Mouse (Mus musculus) mature B cell (primary cell): ENCODE measurements around the gene Kcnc3.

Experiments used
- in situ Hi-C: fragments of 300-500 bp; cut with MboI; formaldehyde crosslinking; loops from 2 replicates; pipeline ENCODE4 v1.14.3; 2019

Kcnc3 gene

DNA sequence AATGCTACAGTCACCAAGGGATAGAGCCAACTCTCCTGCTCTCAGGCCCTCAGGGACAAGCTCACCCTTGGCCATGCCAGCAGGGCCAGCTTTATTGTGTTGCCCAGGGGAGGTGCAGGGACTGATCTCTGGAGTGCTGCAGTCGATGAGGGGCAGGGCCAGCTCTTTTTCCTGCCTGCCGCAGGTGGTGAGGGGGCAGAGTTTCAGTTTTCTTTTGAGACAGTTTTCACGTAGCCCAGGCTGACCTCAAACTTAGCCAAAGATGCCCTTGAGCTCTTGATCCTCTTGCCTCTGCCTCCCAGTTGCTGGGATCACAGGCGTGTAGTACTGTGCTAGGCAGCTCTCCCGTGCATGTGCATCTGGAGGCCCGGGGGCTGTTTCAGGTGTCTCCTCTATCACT is 19.5 kb upstream of the Kcnc3 start:
- in situ Hi-C loops: no loop called here

DNA sequence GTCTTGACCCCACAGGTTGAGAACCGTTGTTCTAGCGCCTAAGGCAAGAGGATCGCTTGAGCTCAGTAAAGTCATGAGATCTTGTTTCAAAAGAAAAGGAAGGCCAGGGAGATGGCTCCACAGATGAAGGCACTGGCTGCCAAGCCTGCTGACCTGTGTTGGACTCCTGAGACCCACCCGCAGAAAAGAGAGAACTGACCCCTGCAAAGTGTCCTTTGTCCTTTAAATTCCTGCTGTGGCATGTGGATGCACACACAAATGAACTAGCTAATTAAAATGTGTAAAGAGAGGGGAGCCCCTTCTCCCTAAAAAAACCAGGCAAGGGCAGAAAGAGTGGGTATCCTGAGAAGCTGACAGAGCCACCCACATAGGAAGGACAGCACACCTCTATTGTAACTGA is 18.7 kb upstream of the Kcnc3 start:
- in situ Hi-C loops: no loop called here

DNA sequence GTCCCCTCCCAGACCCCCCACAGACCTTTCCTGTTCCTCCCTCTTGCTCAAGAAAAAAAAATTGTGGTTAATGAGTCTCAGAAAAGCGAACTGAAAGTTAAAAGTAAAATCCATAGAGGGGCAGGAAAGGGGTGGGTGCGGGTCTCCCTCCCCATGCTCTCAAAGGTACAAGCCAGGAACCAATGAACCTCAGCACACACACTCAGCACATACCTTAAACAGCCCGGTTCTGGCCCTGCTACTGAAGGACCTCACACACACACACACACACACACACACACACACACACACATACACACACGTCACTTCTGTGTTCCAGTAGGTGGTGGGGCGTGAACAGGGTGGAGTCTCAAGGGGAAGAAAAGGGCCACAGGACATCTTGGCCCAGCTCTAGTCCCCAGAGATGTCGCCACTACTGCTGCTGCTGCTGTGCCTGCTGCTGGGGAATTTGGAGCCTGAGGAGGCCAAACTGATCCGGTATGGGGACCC is 18.2 kb upstream of the Kcnc3 start, which contains the start of gene Napsa:
Napsa (plus strand) TSS at position 168 of the 489 bp plus-strand sequence.
- in situ Hi-C loops: no loop called here

DNA sequence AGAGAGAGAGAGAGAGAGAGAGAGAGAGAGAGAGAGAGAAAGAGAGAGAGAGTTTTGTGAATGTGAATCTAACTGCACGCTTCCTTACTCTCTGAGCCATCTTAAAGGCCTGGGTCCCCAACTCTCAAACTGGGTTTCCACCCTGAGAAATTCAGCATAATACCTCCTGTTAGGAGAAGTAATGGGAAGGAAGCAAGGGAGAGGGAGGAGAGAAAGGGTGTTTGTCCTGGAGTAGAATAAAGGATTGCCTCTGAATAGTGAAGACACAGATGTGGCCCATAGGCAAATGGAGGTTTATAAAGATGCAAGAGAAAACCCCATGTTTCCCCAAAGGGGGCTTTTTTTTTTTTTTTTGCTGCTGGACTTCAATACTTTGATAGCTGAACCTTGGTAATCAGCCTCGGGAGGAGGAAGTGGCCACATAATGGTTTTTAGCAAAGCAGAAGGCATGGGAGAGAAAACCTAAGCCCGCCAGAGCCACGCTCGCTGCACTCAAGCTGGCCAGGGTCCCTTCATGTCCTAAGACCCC is 17.4 kb upstream of the Kcnc3 start:
- in situ Hi-C loops: no loop called here

DNA sequence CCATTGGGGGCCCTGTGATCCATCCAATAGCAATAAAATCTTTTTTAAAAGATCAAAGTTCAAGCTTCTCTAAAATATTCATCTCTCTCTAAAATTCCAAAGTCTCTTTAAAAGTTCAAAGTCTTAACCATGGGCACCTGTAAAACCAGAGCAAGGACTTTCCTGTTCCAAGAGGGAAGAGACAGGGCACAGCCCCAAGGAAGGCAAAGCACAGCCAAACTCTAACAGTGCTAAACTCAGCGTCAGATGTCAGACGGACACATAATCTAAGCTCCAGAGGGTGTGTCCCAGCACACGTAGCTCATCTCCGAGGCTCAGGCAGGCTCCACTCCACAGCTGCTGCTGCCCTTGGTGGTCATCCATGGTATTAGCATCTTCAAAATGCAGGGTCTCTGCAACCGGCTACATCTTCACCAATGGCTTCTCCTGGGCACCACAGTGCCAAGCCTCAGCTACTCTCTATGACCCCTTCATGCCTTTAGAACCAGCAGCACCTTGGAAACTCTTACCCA is 14.1 kb upstream of the Kcnc3 start:
- in situ Hi-C loops: no loop called here

DNA sequence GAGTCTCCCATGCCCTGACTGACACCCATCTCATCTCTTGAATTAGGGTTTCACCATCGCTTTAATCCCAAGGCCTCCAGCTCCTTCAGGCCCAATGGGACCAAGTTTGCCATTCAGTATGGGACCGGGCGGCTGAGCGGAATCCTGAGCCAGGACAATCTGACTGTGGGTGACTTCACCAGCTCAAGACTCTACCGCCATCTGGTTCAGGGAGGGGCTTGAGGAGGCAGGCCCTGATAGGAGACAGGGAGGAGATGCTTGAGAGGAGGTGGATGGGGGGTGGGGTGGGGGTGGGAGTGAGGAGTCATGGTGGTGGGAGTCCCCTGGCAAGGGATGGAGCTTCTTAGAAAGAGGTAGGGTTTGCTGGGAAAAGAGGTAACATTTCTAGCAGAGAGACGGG is 8.8 kb upstream of the Kcnc3 start:
- in situ Hi-C loops: no loop called here

DNA sequence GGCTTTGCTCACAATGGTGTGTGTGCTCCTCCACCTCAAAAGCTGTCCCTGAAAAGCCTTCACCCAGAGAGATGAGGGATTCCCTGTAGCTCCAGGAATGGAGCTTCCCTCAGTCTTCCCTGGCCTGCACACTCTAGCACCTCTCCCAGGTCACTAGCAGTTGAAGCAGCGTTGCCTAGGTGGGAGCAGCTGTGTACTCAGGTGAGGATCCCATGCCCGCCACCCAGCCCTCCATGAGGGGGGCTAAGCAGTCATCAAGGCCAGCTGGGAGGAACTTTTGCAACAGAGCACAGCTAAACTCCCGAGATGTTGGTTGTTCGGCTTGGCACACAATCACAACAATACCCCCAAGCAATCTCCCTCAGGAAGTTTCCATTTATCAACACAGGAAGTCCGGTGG is 7.8 kb upstream of the Kcnc3 start:
- in situ Hi-C loops: no loop called here

DNA sequence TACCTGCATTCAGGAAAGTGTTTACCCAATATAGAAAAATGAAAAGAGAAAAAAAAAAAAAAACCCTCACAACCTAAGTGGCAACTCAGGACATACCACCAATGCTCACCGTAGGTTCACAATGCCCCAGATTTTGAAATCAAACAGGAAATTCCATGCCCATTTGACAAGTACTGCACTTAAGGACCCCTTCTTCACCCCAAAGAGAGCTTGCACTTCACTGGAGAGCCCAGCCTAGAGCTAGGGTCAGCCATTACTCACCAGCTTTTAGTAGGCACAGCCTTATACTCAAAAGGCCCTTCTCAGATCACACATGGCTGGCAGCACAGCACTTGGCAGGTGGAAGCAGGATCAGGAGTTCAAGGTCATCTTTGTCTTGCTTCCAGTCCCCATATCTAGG is 7.3 kb upstream of the Kcnc3 start:
- in situ Hi-C loops: no loop called here

DNA sequence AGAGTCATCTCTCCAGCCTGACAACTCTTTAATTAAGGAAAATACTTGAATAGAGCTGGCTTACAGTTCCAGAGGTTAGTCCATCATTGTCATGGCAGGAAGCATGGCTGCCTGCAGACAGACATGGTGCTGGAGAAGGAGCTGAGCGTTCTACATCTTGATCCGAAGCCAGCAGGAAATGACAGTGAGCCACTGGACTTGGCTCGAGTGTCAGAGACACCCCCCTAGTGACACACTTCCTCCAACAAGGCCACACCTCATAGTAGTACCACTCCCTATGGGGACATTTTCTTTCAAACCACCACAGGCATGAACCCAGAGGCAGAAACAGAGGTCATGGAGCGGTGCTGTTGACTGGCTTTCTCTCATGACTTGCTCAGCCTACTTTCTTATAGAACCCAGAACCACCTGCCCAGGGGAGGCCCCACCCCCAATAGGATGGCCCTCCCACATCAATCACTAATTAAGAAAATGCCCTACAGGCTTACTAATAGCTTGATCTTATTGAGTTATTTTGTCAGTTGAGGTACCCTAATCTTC is 6.1 kb upstream of the Kcnc3 start:
- in situ Hi-C loops: no loop called here

DNA sequence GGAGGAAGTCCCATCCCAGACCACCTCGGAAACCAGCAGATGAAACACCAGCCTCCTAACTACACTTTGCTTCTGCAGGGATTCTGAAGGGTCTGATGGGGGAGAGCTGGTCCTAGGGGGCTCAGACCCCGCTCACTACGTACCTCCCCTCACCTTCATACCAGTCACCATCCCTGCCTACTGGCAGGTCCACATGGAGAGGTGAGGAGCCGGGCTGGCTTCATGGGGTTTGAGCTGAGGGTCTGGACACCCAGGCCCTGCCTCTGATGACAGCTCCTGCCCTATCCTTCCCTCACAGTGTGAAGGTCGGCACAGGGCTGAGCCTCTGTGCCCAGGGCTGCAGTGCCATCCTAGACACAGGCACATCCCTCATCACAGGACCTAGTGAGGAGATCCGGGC is 5.5 kb upstream of the Kcnc3 start:
- in situ Hi-C loops: no loop called here

DNA sequence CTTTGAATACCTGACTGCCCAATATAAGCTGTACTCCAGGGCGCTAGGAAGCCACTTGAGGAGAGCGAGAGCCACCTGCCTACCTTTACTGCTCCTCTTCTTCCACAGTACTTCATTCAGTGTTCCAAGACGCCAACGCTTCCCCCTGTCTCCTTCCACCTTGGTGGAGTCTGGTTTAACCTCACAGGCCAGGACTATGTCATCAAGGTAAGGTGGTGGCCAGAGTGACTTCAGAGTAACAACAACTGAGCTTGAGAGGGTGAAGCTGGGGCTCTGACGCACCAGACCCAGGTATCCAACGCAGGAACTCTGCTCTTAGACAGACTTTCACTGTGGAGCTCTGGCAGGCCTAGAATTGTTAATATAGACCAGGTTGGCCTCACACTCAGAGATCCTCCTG is 4.9 kb upstream of the Kcnc3 start:
- in situ Hi-C loops: no loop called here

DNA sequence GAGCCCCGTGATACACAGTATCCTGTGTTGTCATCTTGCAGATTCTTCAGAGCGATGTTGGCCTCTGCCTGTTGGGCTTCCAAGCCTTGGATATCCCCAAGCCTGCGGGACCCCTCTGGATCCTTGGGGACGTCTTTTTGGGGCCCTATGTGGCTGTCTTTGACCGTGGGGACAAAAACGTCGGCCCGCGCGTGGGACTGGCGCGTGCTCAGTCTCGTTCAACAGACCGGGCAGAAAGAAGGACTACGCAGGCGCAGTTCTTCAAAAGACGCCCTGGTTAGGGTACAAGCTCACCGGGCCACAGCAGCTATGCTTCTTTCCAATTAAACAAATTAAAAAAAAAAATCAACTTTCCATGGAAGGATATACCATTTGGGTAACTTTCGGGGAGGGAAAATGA is 3.9 kb upstream of the Kcnc3 start:
- in situ Hi-C loops: no loop called here

DNA sequence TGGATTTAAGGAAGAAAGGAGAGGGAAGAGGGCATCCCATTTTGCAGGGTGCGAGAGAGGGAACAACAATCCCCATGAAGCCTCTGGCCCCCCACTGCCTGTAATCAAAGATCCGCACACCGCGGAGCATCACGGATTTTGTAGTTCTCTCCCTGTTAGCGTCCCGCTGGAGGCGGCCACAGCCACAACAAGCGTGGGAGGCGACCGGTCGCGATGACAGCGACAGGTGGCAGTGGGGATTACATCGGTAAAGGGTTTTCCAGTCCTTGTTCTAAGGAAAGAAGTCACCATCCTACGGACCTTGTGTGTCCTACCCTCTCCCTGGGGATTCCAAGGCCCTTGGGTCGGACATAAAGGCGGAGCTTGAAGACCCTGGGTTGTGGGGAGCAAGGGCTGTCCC is 3.5 kb upstream of the Kcnc3 start:
- in situ Hi-C loops: no loop called here

DNA sequence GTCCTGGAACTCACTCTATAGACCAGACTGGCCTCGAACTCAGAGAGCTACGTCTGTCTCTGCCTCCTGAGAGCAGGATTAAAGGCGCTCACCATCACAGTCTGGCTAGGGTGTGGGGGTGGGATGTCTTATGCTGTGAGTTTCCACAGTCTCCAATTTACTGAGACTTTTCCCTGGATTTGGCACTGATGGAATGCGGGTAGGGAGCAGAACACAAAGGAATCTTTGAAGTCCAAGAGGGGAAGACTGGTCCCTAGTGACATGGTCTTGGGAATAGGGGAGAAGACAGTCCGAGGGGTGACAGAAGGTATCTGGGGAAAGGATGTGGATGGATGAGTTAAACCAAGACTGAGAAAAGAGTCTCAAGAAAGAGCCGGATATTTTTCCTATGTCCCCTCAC is 2.8 kb upstream of the Kcnc3 start:
- in situ Hi-C loops: no loop called here

DNA sequence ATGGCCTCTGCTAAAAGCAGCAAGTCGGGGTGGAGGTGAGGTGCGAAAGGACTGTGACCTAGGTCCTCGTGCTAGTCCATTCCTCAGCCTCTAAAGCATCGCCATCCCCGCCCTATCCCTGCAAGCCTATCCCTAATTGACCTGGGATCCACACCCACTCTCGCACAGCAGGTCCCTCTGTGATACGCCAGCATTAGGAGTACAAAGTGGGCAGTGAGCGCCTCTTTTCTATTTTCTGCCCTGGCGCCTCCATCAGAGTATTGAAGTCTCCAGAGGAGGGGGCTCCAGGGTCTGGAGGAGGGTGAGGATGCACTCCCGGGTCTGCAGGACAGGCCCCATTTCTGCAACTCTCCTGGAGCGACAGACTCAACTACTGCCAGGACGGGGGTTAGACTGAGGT is 2.1 kb upstream of the Kcnc3 start:
- in situ Hi-C loops: no loop called here

DNA sequence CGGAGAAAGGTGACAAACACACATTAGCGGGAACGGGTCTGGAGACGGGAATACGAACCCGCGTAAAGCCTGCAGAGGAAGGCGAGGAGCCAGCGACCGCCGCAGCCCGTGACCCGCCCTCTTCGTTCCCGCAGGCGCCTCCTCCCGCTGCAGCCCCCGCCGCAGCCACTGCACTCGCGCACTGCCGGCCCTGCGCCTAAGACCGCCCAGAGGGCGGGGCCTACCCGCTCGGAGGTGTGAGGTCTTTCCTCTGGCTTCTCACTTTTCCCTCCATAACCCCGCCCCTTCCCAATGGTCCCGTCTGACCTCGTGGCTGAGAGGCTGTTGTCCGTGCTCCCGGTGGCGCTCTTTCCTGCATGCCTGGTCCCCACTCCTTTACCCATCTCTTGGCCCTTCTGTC is 1.3 kb upstream of the Kcnc3 start:
- in situ Hi-C loops: no loop called here

DNA sequence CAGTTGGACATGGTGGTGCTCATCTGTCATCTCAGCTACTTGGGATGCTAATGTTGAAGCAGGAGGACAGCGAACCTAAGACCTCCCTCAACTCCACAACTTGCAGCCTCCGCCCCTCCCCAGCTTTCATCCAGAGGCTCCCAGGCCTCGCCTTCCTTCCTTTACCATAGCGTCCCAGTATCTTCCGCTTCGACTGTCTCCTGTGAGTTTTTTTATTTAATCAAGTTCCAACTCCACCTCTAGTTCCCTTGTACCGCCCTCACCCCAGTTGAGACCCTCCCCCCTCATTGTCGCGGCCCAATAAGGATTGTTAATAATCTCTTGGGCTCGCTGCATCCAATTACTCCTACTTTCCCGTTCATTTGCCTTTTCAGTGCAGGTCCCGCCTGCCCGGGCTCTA is 518 bp upstream of the Kcnc3 start:
- in situ Hi-C loops: no loop called here

DNA sequence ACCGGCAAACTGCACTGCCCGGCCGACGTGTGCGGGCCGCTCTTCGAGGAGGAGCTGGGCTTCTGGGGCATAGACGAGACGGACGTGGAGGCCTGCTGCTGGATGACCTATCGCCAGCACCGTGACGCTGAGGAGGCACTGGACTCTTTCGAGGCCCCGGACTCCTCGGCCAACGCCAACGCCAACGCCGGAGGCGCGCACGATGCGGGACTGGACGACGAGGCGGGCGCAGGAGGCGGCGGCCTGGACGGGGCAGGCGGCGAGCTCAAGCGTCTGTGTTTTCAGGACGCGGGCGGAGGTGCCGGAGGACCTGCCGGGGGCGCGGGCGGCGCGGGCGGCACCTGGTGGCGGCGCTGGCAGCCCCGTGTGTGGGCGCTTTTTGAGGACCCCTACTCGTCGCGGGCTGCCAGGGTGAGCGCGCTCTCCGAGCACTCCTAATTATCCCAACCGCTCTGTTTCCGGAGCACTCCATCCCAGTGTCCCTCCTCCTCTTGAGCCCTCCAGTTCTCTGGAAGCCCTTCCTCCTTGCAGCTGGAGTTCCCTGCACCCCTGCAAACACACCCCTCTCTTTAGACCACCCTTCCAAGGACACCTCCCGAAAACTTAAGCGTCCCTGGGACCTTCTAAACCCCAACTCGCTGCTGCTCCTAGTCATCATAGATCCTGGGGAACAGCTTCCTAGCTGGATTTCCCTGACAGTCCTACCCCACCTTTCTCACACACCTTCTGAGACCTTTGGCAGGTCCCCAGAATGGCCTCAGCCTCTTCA is 1.1 kb downstream of the Kcnc3 start:
- in situ Hi-C loops: no loop called here

DNA sequence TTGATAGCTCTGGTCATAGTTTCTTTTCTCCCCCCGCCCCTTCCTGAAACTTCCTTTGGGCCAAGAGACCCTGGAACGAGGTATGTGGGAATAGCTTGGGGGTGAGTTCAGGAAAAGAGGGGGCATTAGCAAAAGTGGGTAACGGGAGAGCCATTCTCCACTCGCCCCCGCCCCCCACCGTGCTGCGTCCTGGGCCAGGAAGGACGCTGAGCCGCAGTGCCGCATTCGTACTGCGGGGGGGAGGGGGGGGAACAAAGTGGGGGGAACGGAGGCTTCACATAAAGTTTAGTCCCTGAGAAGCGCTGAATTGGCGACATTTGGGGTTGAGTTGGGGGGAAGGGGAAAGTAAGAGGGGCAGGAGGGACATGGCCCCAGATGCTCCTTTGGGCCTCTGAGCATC is 2.6 kb downstream of the Kcnc3 start:
- in situ Hi-C loops: no loop called here

DNA sequence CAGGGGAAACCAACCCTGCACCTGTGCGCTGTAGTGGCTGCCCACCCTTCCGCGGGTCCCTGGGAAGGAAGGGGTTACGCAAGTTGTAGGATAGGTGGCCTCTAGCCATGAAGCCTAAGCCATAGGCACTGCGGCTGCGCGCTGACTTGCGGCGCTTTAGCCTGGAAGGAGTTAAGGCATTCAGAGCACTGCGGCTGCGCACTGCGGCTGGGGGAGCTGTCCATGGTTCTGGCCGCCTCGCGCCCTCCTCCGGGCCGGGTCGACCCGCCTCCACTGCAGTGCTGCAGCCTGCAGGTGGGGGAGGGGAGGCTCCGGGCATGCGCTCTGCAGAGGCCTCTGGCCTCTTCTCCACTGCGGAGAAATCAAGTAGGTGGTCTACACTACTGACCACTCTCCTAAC is 3.3 kb downstream of the Kcnc3 start:
- in situ Hi-C loops: no loop called here

DNA sequence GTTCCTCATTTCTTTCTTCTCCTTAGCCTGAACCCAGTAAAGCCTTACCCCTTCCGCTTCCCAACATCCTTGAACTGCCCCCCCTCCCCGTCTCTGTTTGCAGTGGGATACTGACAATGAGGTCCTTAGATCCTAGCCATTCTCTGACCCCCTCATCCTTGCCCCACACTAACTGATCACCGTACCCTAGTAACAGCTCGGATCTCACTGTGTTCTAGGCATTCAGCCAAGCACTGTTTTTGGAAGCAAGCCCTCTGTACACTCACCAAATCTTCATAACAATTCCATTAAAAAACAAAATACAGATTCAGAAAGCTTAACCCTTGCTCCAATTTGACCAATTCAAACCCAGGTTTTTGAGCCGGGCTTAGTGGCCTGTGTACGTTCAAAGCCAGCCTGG is 3.8 kb downstream of the Kcnc3 start:
- in situ Hi-C loops: no loop called here

DNA sequence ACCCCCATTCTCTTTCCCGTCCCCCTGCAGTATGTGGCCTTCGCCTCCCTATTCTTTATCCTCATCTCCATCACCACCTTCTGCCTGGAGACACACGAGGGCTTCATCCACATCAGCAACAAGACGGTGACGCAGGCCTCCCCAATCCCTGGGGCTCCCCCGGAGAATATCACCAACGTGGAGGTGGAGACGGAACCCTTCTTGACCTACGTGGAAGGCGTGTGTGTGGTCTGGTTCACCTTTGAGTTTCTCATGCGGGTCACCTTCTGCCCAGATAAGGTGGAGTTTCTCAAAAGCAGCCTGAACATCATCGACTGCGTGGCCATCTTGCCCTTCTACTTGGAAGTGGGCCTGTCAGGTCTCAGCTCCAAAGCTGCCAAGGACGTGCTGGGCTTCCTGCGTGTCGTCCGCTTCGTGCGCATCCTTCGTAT is 4.7 kb downstream of the Kcnc3 start:
- in situ Hi-C loops: no loop called here

DNA sequence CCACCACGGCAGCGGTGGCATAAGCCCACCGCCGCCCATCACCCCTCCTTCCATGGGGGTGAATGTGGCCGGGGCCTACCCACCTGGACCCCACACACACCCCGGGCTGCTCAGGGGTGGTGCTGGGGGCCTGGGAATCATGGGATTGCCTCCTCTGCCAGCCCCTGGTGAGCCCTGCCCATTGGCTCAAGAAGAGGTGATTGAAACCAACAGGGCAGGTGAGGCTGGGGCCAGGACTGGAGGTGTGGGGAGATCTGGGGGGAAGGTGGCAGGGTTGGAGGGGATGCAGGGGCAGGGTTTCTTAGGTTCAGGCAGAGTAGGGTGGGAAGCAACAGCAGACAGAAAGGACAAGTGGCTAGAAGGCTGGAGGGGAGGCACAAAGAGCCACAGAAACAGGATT is 5.6 kb downstream of the Kcnc3 start:
- in situ Hi-C loops: no loop called here
